Mouse (Mus musculus) cerebellum, postnatal 4 days (tissue): ENCODE measurements at regions not wholly inside any gene's neighbourhood (a gene's known extent, or its start where the extent isn't known, plus 50 kb on each side); places are given as distances from the start of the nearest gene placed in this dataset.
"Not testable (repeated sequence)": the region's sequence is repeated elsewhere in the genome, so short reads cannot be mapped to it uniquely, and the experiment has no call there.

ENCODE experiments used
- DNase-seq, 2 experiments: peaks; one replicate each; pipeline ENCODE4 v3.0.0; 2022; ENCODE audit warnings: low spot score in 2 of 2, mixed read lengths in 1 of 2

GRCm38 (mm10) chr1:113550172-113550571, 1685.5 kb upstream of the Dsel start:
- DNase-seq: no peak

- no peak for DNase-seq
Measured at GRCm38 (mm10) chr1:113539981-113540380, 1675.3 kb upstream of the Dsel start.

- DNase-seq: no peak
Measured at GRCm38 (mm10) chr1:113530553-113530952, 1665.8 kb upstream of the Dsel start.

- no peak for DNase-seq
Measured at GRCm38 (mm10) chr1:113495987-113496386, 1631.3 kb upstream of the Dsel start.

GRCm38 (mm10) chr1:113490243-113491003, 1625.7 kb upstream of the Dsel start:
- DNase-seq: no peak

- DNase-seq: no peak
Measured at GRCm38 (mm10) chr1:113456538-113457273, 1592.0 kb upstream of the Dsel start.

GRCm38 (mm10) chr1:113433701-113434100, 1569.0 kb upstream of the Dsel start:
- DNase-seq: no peak

- peak in 1 of 2 experiments; percentile 38 for DNase-seq
Measured at GRCm38 (mm10) chr1:113431266-113431665, 1566.5 kb upstream of the Dsel start.

GRCm38 (mm10) chr1:113412858-113413257, 1548.1 kb upstream of the Dsel start:
- peak in 1 of 2 experiments; percentile 36 for DNase-seq

GRCm38 (mm10) chr1:113395267-113395824, 1530.6 kb upstream of the Dsel start:
- DNase-seq: no peak

- not testable (repeated sequence) for DNase-seq
Measured at GRCm38 (mm10) chr1:113394326-113394725, 1529.6 kb upstream of the Dsel start.

- DNase-seq: no peak
Measured at GRCm38 (mm10) chr1:113392962-113393361, 1528.2 kb upstream of the Dsel start.

GRCm38 (mm10) chr1:113389920-113390319, 1525.2 kb upstream of the Dsel start:
- DNase-seq: no peak

GRCm38 (mm10) chr1:113384888-113385430, 1520.2 kb upstream of the Dsel start:
- no peak for DNase-seq

GRCm38 (mm10) chr1:113383717-113384116, 1519.0 kb upstream of the Dsel start:
- no peak for DNase-seq

- DNase-seq: no peak
Measured at GRCm38 (mm10) chr1:113372679-113373078, 1508.0 kb upstream of the Dsel start.

- peak in 1 of 2 experiments; percentile 68 for DNase-seq
Measured at GRCm38 (mm10) chr1:113358242-113358641, 1493.5 kb upstream of the Dsel start.

- no peak for DNase-seq
Measured at GRCm38 (mm10) chr1:113308037-113308436, 1443.3 kb upstream of the Dsel start.

GRCm38 (mm10) chr1:113297807-113298206, 1433.1 kb upstream of the Dsel start:
- peak in 1 of 2 experiments; percentile 10 for DNase-seq

- DNase-seq: no peak
Measured at GRCm38 (mm10) chr1:113288242-113288641, 1423.5 kb upstream of the Dsel start.

- no peak for DNase-seq
Measured at GRCm38 (mm10) chr1:113284122-113284521, 1419.4 kb upstream of the Dsel start.

GRCm38 (mm10) chr1:113259421-113259820, 1394.7 kb upstream of the Dsel start:
- DNase-seq: no peak
